Mouse (Mus musculus) liver, embryonic 13.5 days (tissue): ENCODE data around the gene Smco1. TPM values are rescaled to one million over a fixed set of nuclear protein-coding genes. Genes with fewer than 3 reads are reported as not detected.

Source experiments
- ATAC-seq: fragments of 200-750 bp; cut with Nextera tagmentation; 2 replicates; pipeline ENCODE4 v1.8.0; 2017; ENCODE audit warnings: low read depth, mild to moderate bottlenecking, moderate number of reproducible peaks, moderate library complexity
- DNase-seq: peaks from one replicate; pipeline ENCODE4 v3.0.0; 2022
- H3K27ac ChIP-seq: fragments of 300-500 bp; sonication (generic); 2 replicates; pipeline ENCODE4 v1.5.1; 2015; ENCODE audit warnings: moderate library complexity, mild to moderate bottlenecking, inconsistent platforms
- H3K27me3 ChIP-seq: fragments of 300-500 bp; sonication (generic); 2 replicates; pipeline ENCODE4 v1.6.1; 2015; ENCODE audit warnings: mild to moderate bottlenecking, inconsistent platforms
- H3K36me3 ChIP-seq: fragments of 300-500 bp; sonication (generic); 2 replicates; pipeline ENCODE4 v1.6.1; 2015; ENCODE audit warnings: mild to moderate bottlenecking, inconsistent platforms
- H3K4me1 ChIP-seq: fragments of 300-500 bp; sonication (generic); replicated peaks from 2 replicates; pipeline ENCODE4 v1.6.1; 2015; ENCODE audit warnings: inconsistent platforms
- H3K4me2 ChIP-seq: fragments of 300-500 bp; sonication (generic); 2 replicates; pipeline ENCODE4 v1.6.1; 2015; ENCODE audit warnings: inconsistent platforms, mild to moderate bottlenecking, moderate library complexity
- H3K4me3 ChIP-seq: fragments of 300-500 bp; sonication (generic); replicated peaks from 2 replicates; pipeline ENCODE4 v1.5.1; 2015; ENCODE audit warnings: mild to moderate bottlenecking, inconsistent platforms
- H3K9ac ChIP-seq: fragments of 300-500 bp; sonication (generic); 2 replicates; pipeline ENCODE4 v1.6.1; 2015; ENCODE audit warnings: mild to moderate bottlenecking, inconsistent platforms
- H3K9me3 ChIP-seq: fragments of 300-500 bp; sonication (generic); replicated peaks from 2 replicates; pipeline ENCODE4 v1.6.1; 2016; ENCODE audit warnings: inconsistent platforms
- WGBS: fragments of 180-500 bp; shearing (Covaris S2); methylation state at CpG from one replicate; pipeline ENCODE4 v1.1.7; 2015; ENCODE audit not compliant: insufficient replicate concordance; 5-methylcytosine and 5-hydroxymethylcytosine counted together
- microRNA counts: library from miRNA; unstranded; fragments of <30 nt; microRNA quantifications from one replicate; lab custom pipeline; 2016
- microRNA-seq: library from miRNA; unstranded; fragments of <30 nt; microRNA quantifications from one replicate; pipeline ENCODE4, GENCODE M21; 2016
- polyA plus RNA-seq: library from polyadenylated mRNA; unstranded; fragments of >200 nt; fragmentation: Nextera tagmentation; extraction: Ambion mirVana; gene quantifications from 2 replicates; pipeline ENCODE4 v1.2.1, GENCODE M21; 2015

Gene Smco1
- polyA plus RNA-seq, 1 experiment from 2014 or later: not detected

DNA sequence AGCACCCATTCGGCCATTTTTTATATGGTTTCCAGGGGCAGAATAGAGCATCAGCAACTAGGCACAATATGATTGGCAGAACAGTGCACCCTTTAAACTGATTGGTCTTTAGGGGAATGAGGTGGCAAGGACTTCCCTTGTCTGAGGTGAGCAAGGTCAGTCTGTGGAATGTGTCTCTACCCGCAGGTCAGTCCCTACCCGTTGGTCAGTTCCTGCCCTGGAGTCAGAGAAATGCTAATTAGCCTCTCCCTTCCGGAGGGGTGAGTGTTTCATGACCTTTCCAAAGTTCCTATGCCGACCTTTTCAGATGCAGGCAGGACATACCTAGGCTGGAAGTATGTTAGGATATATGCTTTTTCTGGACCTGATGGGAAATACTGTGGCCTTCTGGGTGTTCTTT lies 41.1 kb downstream of the Smco1 start:
- Histone ChIP-seq H3K4me1 (no peaks in the 10 kb centered on the region), H3K4me3 (no peak overlapping the region), H3K27ac (no peak overlapping the region), H3K9ac (no peak overlapping the region), H3K9me3 (no peaks in the 10 kb centered on the region), H3K36me3 (no peaks in the 10 kb centered on the region), H3K27me3 (no peaks in the 10 kb centered on the region), H3K4me2 (no peak overlapping the region)
- no peak for ATAC-seq
- WGBS: 56% methylated on average over 5 of the region's 5 CpGs
- DNase-seq: no peak

DNA sequence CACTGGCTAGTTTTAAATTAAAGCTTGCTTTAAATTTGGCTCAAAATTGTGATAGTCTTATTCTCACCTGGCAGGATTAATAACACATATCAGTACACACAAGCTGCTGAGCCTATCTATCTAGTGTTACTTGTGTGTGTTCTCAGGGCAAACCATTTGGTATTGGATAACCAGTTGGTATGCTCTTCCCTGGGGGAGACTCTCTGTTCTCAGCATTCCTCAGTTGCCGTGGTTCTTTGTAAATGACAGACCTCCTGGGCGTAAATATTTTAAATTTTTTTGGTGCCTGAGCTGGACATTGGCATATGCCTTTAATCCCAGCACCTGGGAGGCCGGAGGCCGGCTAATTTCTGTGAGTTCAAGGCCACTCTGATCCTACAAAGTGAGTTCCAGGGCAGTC lies 41.6 kb downstream of the Smco1 start:
- Histone ChIP-seq H3K4me2 (no peak overlapping the region), H3K27me3 (no peaks in the 10 kb centered on the region), H3K27ac (no peak overlapping the region), H3K36me3 (no peaks in the 10 kb centered on the region), H3K4me3 (no peak overlapping the region), H3K9me3 (no peaks in the 10 kb centered on the region), H3K4me1 (no peaks in the 10 kb centered on the region), H3K9ac (no peak overlapping the region)
- DNase-seq: no peak
- WGBS: 68% methylated on average over 4 of the region's 4 CpGs
- no peak for ATAC-seq

DNA sequence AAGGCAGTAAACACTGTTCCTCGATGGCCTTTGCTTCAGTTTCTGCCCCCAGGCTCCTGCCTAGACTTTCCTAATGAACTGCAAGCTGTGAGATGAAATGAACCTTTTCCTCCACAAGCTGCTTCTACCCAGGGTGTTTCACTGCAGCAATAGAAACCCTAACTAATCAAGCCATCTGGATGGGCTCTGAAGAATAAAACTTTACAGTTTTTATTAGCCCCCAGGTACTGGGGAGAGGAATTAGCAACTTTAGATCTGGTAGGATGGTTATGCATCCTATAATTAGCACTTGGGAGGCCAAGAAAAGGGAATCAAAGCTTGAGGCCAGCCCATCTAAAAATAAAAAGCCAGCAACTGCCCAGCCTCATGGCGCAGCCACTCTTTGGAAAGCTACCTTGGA lies 45.3 kb downstream of the Smco1 start:
- no peak for DNase-seq

GRCm38 (mm10) chr16:32323953-32324352 lies 52.7 kb downstream of the Smco1 start:
- Histone ChIP-seq H3K27me3 (no peaks in the 10 kb centered on the region), H3K4me1 (no peaks in the 10 kb centered on the region; the same call in 1 of the 2 replicates), H3K36me3 (no peaks in the 10 kb centered on the region), H3K4me2 (no peak overlapping the region), H3K4me3 (no peak overlapping the region), H3K27ac (no peak overlapping the region), H3K9me3 (no peaks in the 10 kb centered on the region), H3K9ac (no peak overlapping the region)
- 28% methylated on average over 7 of the region's 7 CpGs for WGBS
- DNase-seq: no peak
- no peak for ATAC-seq

More for the DNA sequence above, 45.3 kb downstream of the Smco1 start:
- Histone ChIP-seq H3K9me3 (0 out of 2 replicates have a peak, but pooled peaks cover 2% of the 10 kb centered on the region), H3K27ac (no peak overlapping the region), H3K4me2 (no peak overlapping the region), H3K36me3 (no peaks in the 10 kb centered on the region), H3K4me3 (no peak overlapping the region), H3K4me1 (no peaks in the 10 kb centered on the region), H3K9ac (no peak overlapping the region), H3K27me3 (no peaks in the 10 kb centered on the region)
- WGBS: 59% methylated on average over 2 of the region's 2 CpGs
- no peak for ATAC-seq

MicroRNAs within 50 kb of the gene (microRNA counts, 519-probe panel; counts per million panel counts)
- microRNA mmu-miR-1946a (lab: Ali Mortazavi, UCI): 114 counts per million

Small RNA genes lying within 50 kb of the gene (microRNA-seq; reads per million reads assigned to microRNA genes)
- gene Mir1946a: not detected

Other genes starting within 250 kb of the Smco1 start
- 10.7 and 14.6 TPM in 2 replicates for gene Pak2, start 192.1 kb upstream of the Smco1 start, polyA plus RNA-seq
- 29.2 and 29.5 TPM in 2 replicates for gene Pigx, start 171.7 kb upstream of the Smco1 start, polyA plus RNA-seq
- 6.2 and 8.0 TPM in 2 replicates for gene Cep19, start 171.7 kb upstream of the Smco1 start, polyA plus RNA-seq
- gene Nrros, start 105.9 kb upstream of the Smco1 start, polyA plus RNA-seq: 22.6 and 23.9 TPM in 2 replicates
- gene Bex6, start 91.6 kb upstream of the Smco1 start, polyA plus RNA-seq: 1.3 and 1.5 TPM in 2 replicates
- 5.5 and 5.6 TPM in 2 replicates for gene Fbxo45, start 24.3 kb upstream of the Smco1 start, polyA plus RNA-seq
- 13.0 and 14.3 TPM in 2 replicates for gene Wdr53, start 24.2 kb upstream of the Smco1 start, polyA plus RNA-seq
- gene Rnf168, start 6.0 kb downstream of the Smco1 start, polyA plus RNA-seq: 17.9 and 19.9 TPM in 2 replicates
- gene Ubxn7, start 60.8 kb downstream of the Smco1 start, polyA plus RNA-seq: 9.6 and 10.5 TPM in 2 replicates
- not detected in 2 replicates for gene Tm4sf19, start 129.0 kb downstream of the Smco1 start, polyA plus RNA-seq
- gene Tctex1d2, start 148.2 kb downstream of the Smco1 start, polyA plus RNA-seq: 7.2 and 7.3 TPM in 2 replicates
- gene Pcyt1a, start 159.5 kb downstream of the Smco1 start, polyA plus RNA-seq: 38.6 and 42.0 TPM in 2 replicates
- gene Slc51a, start 216.4 kb downstream of the Smco1 start, polyA plus RNA-seq: 0.65 and 0.71 TPM in 2 replicates
- gene Zdhhc19, start 224.8 kb downstream of the Smco1 start, polyA plus RNA-seq: not detected in 2 replicates